Mouse (Mus musculus): ENCODE measurements around the gene Pgap3.
A peak's percentile ranks its signal among the peaks of the same experiment; 100 is the strongest.

Gene Pgap3

GRCm38 (mm10) chr11:98400161-98400726 lies at the start of gene Pgap3:
Gene Pgap3 (minus strand): TSS chr11:98400490.
- peak; percentile 86 for DNase-seq

- no peak for DNase-seq
These were observed 49.1 kb upstream of the Pgap3 start for GRCm38 (mm10) chr11:98449419-98449818.

- DNase-seq, result no peak
These were observed 48.0 kb upstream of the Pgap3 start for GRCm38 (mm10) chr11:98448191-98448790.

- no peak for DNase-seq
These were observed 47.2 kb upstream of the Pgap3 start for GRCm38 (mm10) chr11:98447475-98447834.

GRCm38 (mm10) chr11:98446562-98447474 lies 46.5 kb upstream of the Pgap3 start:
- peak; percentile 55 for DNase-seq

GRCm38 (mm10) chr11:98446213-98446561 lies 45.9 kb upstream of the Pgap3 start, which contains the start of gene Grb7:
Gene Grb7 (plus strand): TSS chr11:98446394.
- DNase-seq, result no peak

- no peak for DNase-seq
These were observed 45.4 kb upstream of the Pgap3 start for GRCm38 (mm10) chr11:98445679-98446078.

- DNase-seq, result no peak
These were observed 44.9 kb upstream of the Pgap3 start for GRCm38 (mm10) chr11:98445238-98445637.

GRCm38 (mm10) chr11:98443688-98444087 lies 43.4 kb upstream of the Pgap3 start:
- DNase-seq, result no peak

GRCm38 (mm10) chr11:98438331-98439158 lies 38.3 kb upstream of the Pgap3 start, which contains the start of gene Mien1:
Gene Mien1 (minus strand): TSS chr11:98438991.
- peak; percentile 98 for DNase-seq

GRCm38 (mm10) chr11:98437441-98437840 lies 37.2 kb upstream of the Pgap3 start:
- DNase-seq, result no peak

- DNase-seq, result no peak
These were observed 35.4 kb upstream of the Pgap3 start for GRCm38 (mm10) chr11:98435723-98436122.

GRCm38 (mm10) chr11:98431743-98432502 lies 31.6 kb upstream of the Pgap3 start:
- no peak for DNase-seq

GRCm38 (mm10) chr11:98428436-98428835 lies 28.1 kb upstream of the Pgap3 start:
- no peak for DNase-seq

- DNase-seq, result no peak
These were observed 26.3 kb upstream of the Pgap3 start for GRCm38 (mm10) chr11:98426592-98426991.

- DNase-seq, result peak; percentile 44
These were observed 18.8 kb upstream of the Pgap3 start for GRCm38 (mm10) chr11:98418939-98419547.

GRCm38 (mm10) chr11:98418273-98418672 lies 18.0 kb upstream of the Pgap3 start:
- no peak for DNase-seq

- no peak for DNase-seq
These were observed 16.8 kb upstream of the Pgap3 start for GRCm38 (mm10) chr11:98417074-98417473.

GRCm38 (mm10) chr11:98414162-98414561 lies 13.9 kb upstream of the Pgap3 start:
- DNase-seq, result no peak

- DNase-seq, result no peak
These were observed 13.4 kb upstream of the Pgap3 start for GRCm38 (mm10) chr11:98413731-98414130.

- DNase-seq, result peak; percentile 37
These were observed 12.6 kb upstream of the Pgap3 start for GRCm38 (mm10) chr11:98412797-98413301.
